ENCODE assay signal across 21 mouse cellular contexts in the genomic region with DNA sequence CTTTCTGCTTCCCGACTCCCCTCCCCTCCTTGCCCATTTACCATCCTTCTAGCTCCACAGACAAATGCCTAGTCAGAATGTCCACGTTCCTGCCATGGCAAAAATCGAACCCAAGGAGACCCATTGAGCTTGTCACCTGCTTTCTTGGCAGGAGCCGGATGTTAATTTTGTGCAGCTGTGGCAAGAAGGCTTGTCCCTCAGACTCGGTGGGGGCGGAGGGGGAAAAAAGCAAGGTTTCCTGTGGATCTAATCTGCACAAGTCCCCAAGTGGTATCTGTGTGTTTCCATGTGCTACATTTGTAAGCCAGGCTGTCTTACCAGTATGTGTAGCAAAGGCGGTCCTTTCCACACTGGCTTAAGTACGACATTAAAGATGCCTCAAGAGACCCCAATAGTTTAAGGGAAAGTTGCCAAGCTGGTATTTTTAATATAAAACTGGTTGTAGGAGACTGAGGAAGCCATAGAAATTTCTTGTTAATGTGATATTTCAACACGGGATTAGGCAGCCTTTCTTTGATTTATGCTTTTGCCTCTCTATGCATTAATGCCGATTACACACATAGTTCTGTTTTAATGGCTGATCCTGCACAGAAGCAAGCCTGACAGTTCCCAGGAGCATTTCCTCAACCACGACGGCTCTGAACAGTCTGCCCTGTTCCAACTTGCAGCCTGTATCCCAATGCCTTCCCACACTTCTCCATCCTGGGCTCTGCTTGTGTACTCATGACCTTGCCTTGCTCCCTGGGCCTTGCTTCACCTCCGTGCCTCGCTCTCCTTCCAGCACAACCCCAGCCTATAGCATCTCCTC.
DNase-seq lines count a peak whose midpoint lies in the region; ATAC-seq and TF ChIP-seq lines count a peak whose summit lies in the region.
"Had no signal": no experiment of that assay in that cellular context is flagged by ENCODE, and none has a peak within 500 bp of the region (broad histone marks: within the 10 kb centered on the region; RNA-seq: fewer than 3 reads in every experiment).

No protein-coding gene starts in this region.

- intact Hi-C loops in heart, postnatal 10 days (cut with DNase I), result no loop called here

- 0 out of 2 replicates have a peak, but pooled peaks cover 2% of the 10 kb centered on the region for H3K9me3 ChIP-seq in hindbrain, embryonic 16.5 days (ENCODE audit: control insufficient read depth, low read length)
- no peaks in the 10 kb centered on the region for H3K9me3 ChIP-seq in hindbrain, embryonic 12.5 days (replicated peaks)
- H3K9me3 ChIP-seq: embryonic facial prominence, embryonic 12.5 days; G1E; heart, embryonic 15.5 days; hindbrain, embryonic 10.5 days; liver, embryonic 12.5 days; midbrain, embryonic 15.5 days; stomach, embryonic 15.5 days had no signal

- no peak overlapping the region for H3K4me3 ChIP-seq in hindbrain, embryonic 16.5 days (ENCODE audit: low read length)
- H3K4me3 ChIP-seq in hindbrain, embryonic 12.5 days, result no peak overlapping the region
- H3K4me3 ChIP-seq: embryonic facial prominence, embryonic 12.5 days; gastrocnemius, adult 2 months; heart, embryonic 15.5 days; hindbrain, embryonic 10.5 days; liver, embryonic 12.5 days; midbrain, embryonic 15.5 days; stomach, embryonic 15.5 days had no signal

- DNase-seq in brain, embryonic 14.5 days (ENCODE audit: low read depth), result peak; percentile 38
- peak; percentile 63 for DNase-seq in thymus, postnatal 25 days
- DNase-seq in urinary bladder, postnatal 25 days (ENCODE audit: low spot score), result no peak
- no peak for DNase-seq in heart, postnatal 10 days
- DNase-seq: cerebellum, adult 11 months; gastrocnemius, adult 2 months; heart, adult 18-20 months; kidney, adult 11 months; kidney, postnatal 25 days; lung, embryonic 14.5 days; spleen, adult 18-20 months had no signal

- TF ChIP-seq CTCF in brain, embryonic 14.5 days (IDR thresholded peaks at IDR 0.05; ENCODE audit: borderline replicate concordance, extremely low read depth, insufficient read depth, insufficient read length), result no peak

- no peak overlapping the region for H3K4me2 ChIP-seq in hindbrain, embryonic 16.5 days (ENCODE audit: low read length)
- H3K4me2 ChIP-seq in hindbrain, embryonic 12.5 days (replicated peaks), result no peak overlapping the region
- H3K4me2 ChIP-seq: embryonic facial prominence, embryonic 12.5 days; heart, embryonic 15.5 days; liver, embryonic 12.5 days; lung, embryonic 14.5 days; midbrain, embryonic 15.5 days; stomach, embryonic 15.5 days had no signal

- H3K4me1 ChIP-seq in hindbrain, embryonic 16.5 days (ENCODE audit: control insufficient read depth, insufficient read depth, low read depth, low read length), result peaks cover 2% of the 10 kb centered on the region
- H3K4me1 ChIP-seq in hindbrain, embryonic 12.5 days, result 0 out of 2 replicates have a peak, but pooled peaks cover 2% of the 10 kb centered on the region
- H3K4me1 ChIP-seq: liver, embryonic 12.5 days had no signal

- no peaks in the 10 kb centered on the region for H3K27me3 ChIP-seq in hindbrain, embryonic 16.5 days (replicated peaks; ENCODE audit: control insufficient read depth, insufficient read depth, low read length)
- no peaks in the 10 kb centered on the region; the same call in 1 of the 2 replicates for H3K27me3 ChIP-seq in hindbrain, embryonic 12.5 days
- H3K27me3 ChIP-seq: embryonic facial prominence, embryonic 12.5 days; heart, embryonic 15.5 days; midbrain, embryonic 15.5 days; stomach, embryonic 15.5 days had no signal

- no peaks in the 10 kb centered on the region for H3K36me3 ChIP-seq in hindbrain, embryonic 16.5 days (ENCODE audit: control insufficient read depth, insufficient read depth, low read length)
- no peaks in the 10 kb centered on the region for H3K36me3 ChIP-seq in hindbrain, embryonic 12.5 days
- H3K36me3 ChIP-seq: embryonic facial prominence, embryonic 12.5 days; G1E; heart, embryonic 15.5 days; hindbrain, embryonic 10.5 days; liver, embryonic 12.5 days; midbrain, embryonic 15.5 days; stomach, embryonic 15.5 days had no signal

- no peak for TF ChIP-seq POLR2A in brain, embryonic 14.5 days (IDR thresholded peaks at IDR 0.05; ENCODE audit: borderline replicate concordance, extremely low read depth, insufficient read depth, insufficient read length, poor library complexity, severe bottlenecking)

- no peak overlapping the region for H3K27ac ChIP-seq in hindbrain, embryonic 16.5 days (ENCODE audit: low read depth, low read length)
- H3K27ac ChIP-seq in hindbrain, embryonic 12.5 days, result no peak overlapping the region
- H3K27ac ChIP-seq: embryonic facial prominence, embryonic 12.5 days; gastrocnemius, adult 2 months; heart, embryonic 15.5 days; hindbrain, embryonic 10.5 days; liver, embryonic 12.5 days; midbrain, embryonic 15.5 days; stomach, embryonic 15.5 days had no signal

- ATAC-seq in hindbrain, embryonic 16.5 days, result peak; percentile 28; the same call in 1 of the 2 replicates
- ATAC-seq in hindbrain, embryonic 12.5 days (ENCODE audit: low FRiP score), result no peak
- 0 out of 2 replicates have a peak, but pooled peaks have one; percentile 7 for ATAC-seq in monocyte, adult 5-6 weeks (replicated peaks; ENCODE audit: insufficient number of reproducible peaks, low FRiP score, low TSS enrichment, poor library complexity, severe bottlenecking)
- ATAC-seq: liver, embryonic 12.5 days; midbrain, embryonic 15.5 days had no signal

- H3K9ac ChIP-seq in hindbrain, embryonic 16.5 days (ENCODE audit: low read depth, low read length), result no peak overlapping the region
- no peak overlapping the region for H3K9ac ChIP-seq in hindbrain, embryonic 12.5 days
- H3K9ac ChIP-seq: embryonic facial prominence, embryonic 12.5 days; heart, embryonic 15.5 days; liver, embryonic 12.5 days; lung, embryonic 14.5 days; midbrain, embryonic 15.5 days; stomach, embryonic 15.5 days had no signal

- 55% methylated on average over 14 of the region's 14 CpGs for WGBS in hindbrain, embryonic 16.5 days
- WGBS in hindbrain, embryonic 12.5 days, result 68% methylated on average over 14 of the region's 14 CpGs

Comparison
In these comparisons a context has a peak if more than half of its experiments do, and no peak if none do; other contexts are left out.
1. DNase-seq: peak in brain, embryonic 14.5 days (single experiment) and thymus, postnatal 25 days (single experiment); none in urinary bladder, postnatal 25 days (single experiment) and heart, postnatal 10 days (0 of 2).